Mouse (Mus musculus) stomach, embryonic 14.5 days (tissue): ENCODE measurements around the gene Hbs1l. TPM values are rescaled to one million over a fixed set of nuclear protein-coding genes. Genes with fewer than 3 reads are reported as not detected.

Experiments
- ATAC-seq: fragments of 200-750 bp; cut with Nextera tagmentation; 2 replicates; pipeline ENCODE4 v1.8.0; 2017; ENCODE audit warnings: low read depth, moderate TSS enrichment; ENCODE audit not compliant: insufficient number of reproducible peaks, insufficient read depth, low FRiP score
- H3K27ac ChIP-seq: fragments of 300-500 bp; sonication (generic); 2 replicates; pipeline ENCODE4 v1.5.1; 2014; ENCODE audit warnings: mild to moderate bottlenecking, low read length, moderate library complexity, mixed read lengths
- H3K27me3 ChIP-seq: fragments of 300-500 bp; sonication (generic); 2 replicates; pipeline ENCODE4 v1.6.1; 2014; ENCODE audit warnings: low read length, control low read depth, mixed read lengths; ENCODE audit not compliant: control insufficient read depth, insufficient read depth
- H3K36me3 ChIP-seq: fragments of 300-500 bp; sonication (generic); 2 replicates; pipeline ENCODE4 v1.6.1; 2014; ENCODE audit warnings: mild to moderate bottlenecking, control low read depth, low read length, moderate library complexity, mixed read lengths; ENCODE audit not compliant: control insufficient read depth, insufficient read depth
- H3K4me1 ChIP-seq: fragments of 300-500 bp; sonication (generic); 2 replicates; pipeline ENCODE4 v1.6.1; 2014; ENCODE audit warnings: low read length, control low read depth, mixed read lengths; ENCODE audit not compliant: control insufficient read depth, insufficient read depth
- H3K4me2 ChIP-seq: fragments of 300-500 bp; sonication (generic); replicated peaks from 2 replicates; pipeline ENCODE4 v1.6.1; 2014; ENCODE audit warnings: low read depth, low read length, control low read depth
- H3K4me3 ChIP-seq: fragments of 300-500 bp; sonication (generic); 2 replicates; pipeline ENCODE4 v1.5.1; 2014; ENCODE audit warnings: low read depth, low read length, control low read depth
- H3K9ac ChIP-seq: fragments of 300-500 bp; sonication (generic); replicated peaks from 2 replicates; pipeline ENCODE4 v1.6.1; 2014; ENCODE audit warnings: low read depth, mild to moderate bottlenecking, control low read depth, low read length, moderate library complexity, mixed read lengths
- H3K9me3 ChIP-seq: fragments of 300-500 bp; sonication (generic); 2 replicates; pipeline ENCODE4 v1.6.1; 2016; ENCODE audit warnings: low read depth, low read length, control low read depth; ENCODE audit not compliant: control insufficient read depth
- WGBS: fragments of 180-500 bp; shearing (Covaris S2); extraction: QIAGEN DNeasy Blood & Tissue Kit; methylation state at CpG from one replicate; pipeline ENCODE4 v1.1.7; 2014; 5-methylcytosine and 5-hydroxymethylcytosine counted together
- polyA plus RNA-seq: library from polyadenylated mRNA; unstranded; fragments of >200 nt; fragmentation: Nextera tagmentation; extraction: Ambion mirVana; gene quantifications from 2 replicates; pipeline ENCODE4 v1.2.1, GENCODE M21; 2014

The Hbs1l gene
- polyA plus RNA-seq, 1 experiment from 2014 or later: 93.4 TPM

- H3K4me3 ChIP-seq: no peak overlapping the region
- no peak overlapping the region for H3K27ac ChIP-seq
- peaks cover 5% of the 10 kb centered on the region; the same call in 1 of the 2 replicates for H3K36me3 ChIP-seq
- WGBS: 85% methylated on average over 1 of the region's 1 CpGs
- H3K9me3 ChIP-seq: no peaks in the 10 kb centered on the region
- ATAC-seq: no peak
- H3K9ac ChIP-seq: no peak overlapping the region
- no peaks in the 10 kb centered on the region for H3K4me1 ChIP-seq
- H3K4me2 ChIP-seq: no peak overlapping the region
- no peaks in the 10 kb centered on the region for H3K27me3 ChIP-seq
Observed at GRCm38 (mm10) chr10:21318996-21319395, 23.2 kb downstream of the Hbs1l start.

DNA sequence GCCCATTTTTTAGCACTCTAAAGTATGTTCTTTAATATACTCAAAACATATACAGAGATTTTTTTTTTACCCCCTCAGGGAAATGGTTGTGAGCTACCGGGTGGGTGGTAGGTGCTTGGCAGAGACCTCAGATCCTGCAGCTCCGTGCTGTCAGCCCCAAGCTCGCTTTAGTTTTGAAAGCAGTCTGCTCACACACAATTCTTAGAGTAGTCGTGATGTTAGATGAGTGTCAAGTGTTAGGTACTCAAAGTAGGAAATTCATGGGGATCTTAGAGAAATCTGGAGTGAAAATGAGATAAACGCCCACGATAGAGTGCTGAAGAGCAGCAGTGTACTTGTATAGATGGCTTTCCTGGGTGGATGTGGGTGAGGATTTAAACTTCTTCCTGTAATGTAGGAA is 24.8 kb downstream of the Hbs1l start:
- Histone ChIP-seq H3K4me2 (no peak overlapping the region), H3K27me3 (no peaks in the 10 kb centered on the region), H3K9ac (no peak overlapping the region), H3K36me3 (peaks cover 5% of the 10 kb centered on the region; the same call in 1 of the 2 replicates), H3K4me3 (no peak overlapping the region), H3K27ac (no peak overlapping the region), H3K9me3 (no peaks in the 10 kb centered on the region), H3K4me1 (no peaks in the 10 kb centered on the region)
- WGBS: 88% methylated on average over 6 of the region's 6 CpGs
- ATAC-seq: no peak

GRCm38 (mm10) chr10:21326352-21326751 is 30.6 kb downstream of the Hbs1l start:
- no peaks in the 10 kb centered on the region for H3K9me3 ChIP-seq
- no peak for ATAC-seq
- no peak overlapping the region for H3K27ac ChIP-seq
- no peak overlapping the region for H3K4me2 ChIP-seq
- H3K4me3 ChIP-seq: no peak overlapping the region
- 94% methylated on average over 6 of the region's 6 CpGs for WGBS
- no peaks in the 10 kb centered on the region for H3K27me3 ChIP-seq
- H3K36me3 ChIP-seq: no peaks in the 10 kb centered on the region; the same call in 1 of the 2 replicates
- H3K4me1 ChIP-seq: no peaks in the 10 kb centered on the region
- no peak overlapping the region for H3K9ac ChIP-seq

- no peak for ATAC-seq
- Histone ChIP-seq H3K27me3 (no peaks in the 10 kb centered on the region), H3K36me3 (no peaks in the 10 kb centered on the region; the same call in 1 of the 2 replicates), H3K9ac (no peak overlapping the region), H3K4me3 (no peak overlapping the region), H3K9me3 (no peaks in the 10 kb centered on the region), H3K4me2 (no peak overlapping the region), H3K4me1 (no peaks in the 10 kb centered on the region), H3K27ac (no peak overlapping the region)
- WGBS: 82% methylated on average over 7 of the region's 7 CpGs
Observed at GRCm38 (mm10) chr10:21327605-21328135, 31.9 kb downstream of the Hbs1l start.

DNA sequence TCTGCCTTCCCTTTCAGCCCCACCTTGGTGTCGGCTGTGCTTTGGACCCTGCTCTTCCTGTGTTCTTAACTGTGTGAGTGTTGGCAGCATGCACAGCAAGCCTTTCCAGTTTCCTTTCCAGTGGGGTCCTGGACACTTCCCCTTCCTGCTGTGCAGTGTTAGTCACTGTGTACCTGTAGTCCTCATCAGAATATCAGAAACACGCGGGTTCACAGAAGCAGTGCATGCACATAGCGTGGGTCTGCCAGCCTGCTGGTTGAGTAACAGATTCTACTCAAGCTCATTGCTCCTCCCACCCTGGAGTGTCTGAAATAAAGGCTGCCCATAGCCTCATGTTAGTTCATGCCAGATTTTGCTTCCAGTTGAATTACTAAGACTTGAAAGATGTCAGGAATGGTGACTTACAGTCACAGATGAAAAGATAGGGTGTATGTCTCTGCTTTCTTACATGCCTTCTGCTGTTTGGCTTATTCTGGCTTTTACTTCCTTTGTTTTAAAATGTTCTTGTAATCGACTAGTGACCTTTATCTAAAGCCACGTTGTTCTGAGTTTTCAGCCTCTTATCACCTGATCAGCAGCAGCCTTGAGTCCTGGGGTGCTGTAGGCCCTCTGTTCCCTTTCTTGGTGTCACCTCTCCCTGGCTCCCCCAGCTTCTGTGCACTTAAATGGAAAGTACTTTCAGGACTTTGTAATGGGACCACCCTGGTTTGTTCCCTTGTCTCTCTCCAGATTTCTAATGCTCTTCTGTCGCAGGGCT is 38.7 kb downstream of the Hbs1l start:
- ATAC-seq: no peak
- no peak overlapping the region for H3K27ac ChIP-seq
- peaks cover 17% of the 10 kb centered on the region for H3K36me3 ChIP-seq
- no peaks in the 10 kb centered on the region for H3K27me3 ChIP-seq
- WGBS: 73% methylated on average over 7 of the region's 7 CpGs
- H3K4me2 ChIP-seq: no peak overlapping the region
- no peak overlapping the region for H3K4me3 ChIP-seq
- H3K9me3 ChIP-seq: no peaks in the 10 kb centered on the region
- H3K9ac ChIP-seq: no peak overlapping the region
- no peaks in the 10 kb centered on the region for H3K4me1 ChIP-seq

- Histone ChIP-seq H3K4me2 (no peak overlapping the region), H3K36me3 (peaks cover 17% of the 10 kb centered on the region), H3K27ac (no peak overlapping the region), H3K9ac (no peak overlapping the region), H3K4me1 (no peaks in the 10 kb centered on the region), H3K4me3 (no peak overlapping the region), H3K9me3 (no peaks in the 10 kb centered on the region), H3K27me3 (no peaks in the 10 kb centered on the region)
- WGBS: 91% methylated on average over 5 of the region's 5 CpGs
- ATAC-seq: no peak
Observed at GRCm38 (mm10) chr10:21335534-21335933, 39.8 kb downstream of the Hbs1l start.

GRCm38 (mm10) chr10:21337191-21337590 is 41.4 kb downstream of the Hbs1l start:
- no peak overlapping the region for H3K4me3 ChIP-seq
- no peak for ATAC-seq
- peaks cover 21% of the 10 kb centered on the region for H3K36me3 ChIP-seq
- 60% methylated on average over 2 of the region's 2 CpGs for WGBS
- H3K4me1 ChIP-seq: no peaks in the 10 kb centered on the region
- H3K4me2 ChIP-seq: no peak overlapping the region
- H3K27ac ChIP-seq: no peak overlapping the region
- no peaks in the 10 kb centered on the region for H3K9me3 ChIP-seq
- H3K27me3 ChIP-seq: no peaks in the 10 kb centered on the region
- H3K9ac ChIP-seq: no peak overlapping the region

- no peaks in the 10 kb centered on the region for H3K9me3 ChIP-seq
- H3K27me3 ChIP-seq: no peaks in the 10 kb centered on the region
- H3K27ac ChIP-seq: no peak overlapping the region
- H3K4me3 ChIP-seq: no peak overlapping the region
- H3K4me1 ChIP-seq: no peaks in the 10 kb centered on the region
- no peak overlapping the region for H3K9ac ChIP-seq
- H3K36me3 ChIP-seq: peaks cover 23% of the 10 kb centered on the region
- ATAC-seq: no peak
- no peak overlapping the region for H3K4me2 ChIP-seq
- WGBS: 95% methylated on average over 14 of the region's 14 CpGs
Observed at GRCm38 (mm10) chr10:21341706-21342105, 45.9 kb downstream of the Hbs1l start.
